ENCODE assay signal across 10 mouse cellular contexts in genomic region chr8:95704538-95704937, GRCm38 (mm10). TPM values are rescaled to one million over a fixed set of nuclear protein-coding genes. Genes with fewer than 3 reads are reported as not detected.
DNase-seq lines count a peak whose midpoint lies in the region; ATAC-seq and TF ChIP-seq lines count a peak whose summit lies in the region.
"Had no signal": no experiment of that assay in that cellular context is flagged by ENCODE, and none has a peak within 500 bp of the region (broad histone marks: within the 10 kb centered on the region; RNA-seq: fewer than 3 reads in every experiment).

No protein-coding gene starts in this region.

- peaks cover 25% of the 10 kb centered on the region for H3K4me1 ChIP-seq in cerebellum, adult 2 months (ENCODE audit: control insufficient read depth, insufficient read depth, low read length)
- peaks cover 9% of the 10 kb centered on the region; the same call in 1 of the 2 replicates for H3K4me1 ChIP-seq in heart, postnatal 0 days (ENCODE audit: control insufficient read depth, insufficient read depth)
- H3K4me1 ChIP-seq in forebrain, embryonic 14.5 days (ENCODE audit: control insufficient read depth, insufficient read depth, low read length), result peaks cover 10% of the 10 kb centered on the region; the same call in 1 of the 2 replicates
- peaks cover 54% of the 10 kb centered on the region for H3K4me1 ChIP-seq in midbrain, embryonic 13.5 days (replicated peaks)

- peak in 1 of 2 experiments; percentile 47 for DNase-seq in cerebellum, adult 2 months
- DNase-seq in cerebellum, postnatal 10 days, result no peak
- no peak for DNase-seq in heart, postnatal 0 days (ENCODE audit: low spot score)
- DNase-seq in heart, postnatal 14 days, result no peak
- no peak for DNase-seq in forebrain, embryonic 14.5 days (ENCODE audit: low spot score)
- no peak for DNase-seq in thymus, adult 18-20 months
- no peak for DNase-seq in adrenal gland, adult 2 months

- H3K9ac ChIP-seq in heart, postnatal 0 days (replicated peaks; ENCODE audit: low read depth, low read length), result peak overlapping the region; percentile 90
- peak overlapping the region; percentile 62; the same call in 1 of the 2 replicates for H3K9ac ChIP-seq in forebrain, embryonic 14.5 days (ENCODE audit: low read length)
- H3K9ac ChIP-seq in midbrain, embryonic 13.5 days (replicated peaks), result peak overlapping the region; percentile 88

- intact Hi-C loops in heart, postnatal 14 days (cut with DNase I), result no loop called here

- no peak for TF ChIP-seq EP300 in heart, postnatal 0 days (IDR thresholded peaks at IDR 0.05; ENCODE audit: low read depth)

- peak overlapping the region; percentile 93 for H3K27ac ChIP-seq in cerebellum, adult 2 months (ENCODE audit: insufficient read depth, low read length)
- H3K27ac ChIP-seq in heart, postnatal 0 days (ENCODE audit: low read depth), result peak overlapping the region; percentile 94
- H3K27ac ChIP-seq in forebrain, embryonic 14.5 days (ENCODE audit: low read depth, low read length), result no peak overlapping the region
- no peak overlapping the region for H3K27ac ChIP-seq in midbrain, embryonic 13.5 days
- H3K27ac ChIP-seq: kidney, embryonic 15.5 days had no signal

- 38% methylated on average over 3 of the region's 3 CpGs for WGBS in cerebellum, adult 2 months
- 55% methylated on average over 3 of the region's 3 CpGs for WGBS in heart, postnatal 0 days
- 93% methylated on average over 3 of the region's 3 CpGs for WGBS in forebrain, embryonic 14.5 days
- 94% methylated on average over 3 of the region's 3 CpGs for WGBS in midbrain, embryonic 13.5 days

- H3K9me3 ChIP-seq in heart, postnatal 0 days (replicated peaks; ENCODE audit: control insufficient read depth, low read length), result no peaks in the 10 kb centered on the region
- no peaks in the 10 kb centered on the region for H3K9me3 ChIP-seq in forebrain, embryonic 14.5 days (replicated peaks; ENCODE audit: control insufficient read depth, low read length)
- no peaks in the 10 kb centered on the region for H3K9me3 ChIP-seq in midbrain, embryonic 13.5 days
- H3K9me3 ChIP-seq: G1E; kidney, embryonic 15.5 days had no signal

- peak overlapping the region; percentile 98 for H3K4me3 ChIP-seq in cerebellum, adult 2 months (replicated peaks; ENCODE audit: insufficient read depth, low read depth, low read length)
- peak overlapping the region; percentile 86 for H3K4me3 ChIP-seq in heart, postnatal 0 days (ENCODE audit: low read depth, low read length)
- H3K4me3 ChIP-seq in forebrain, embryonic 14.5 days (ENCODE audit: low read depth, low read length), result no peak overlapping the region
- H3K4me3 ChIP-seq in midbrain, embryonic 13.5 days (replicated peaks), result peak overlapping the region; percentile 84

- H3K27me3 ChIP-seq in cerebellum, adult 2 months (ENCODE audit: control insufficient read depth, insufficient read depth, low read length), result no peaks in the 10 kb centered on the region
- H3K27me3 ChIP-seq in heart, postnatal 0 days (ENCODE audit: control insufficient read depth, insufficient read depth, low read length), result no peaks in the 10 kb centered on the region
- no peaks in the 10 kb centered on the region for H3K27me3 ChIP-seq in forebrain, embryonic 14.5 days (replicated peaks; ENCODE audit: control insufficient read depth, insufficient read depth, low read length)
- peaks cover 3% of the 10 kb centered on the region; the same call in 1 of the 2 replicates for H3K27me3 ChIP-seq in midbrain, embryonic 13.5 days

- ATAC-seq in heart, postnatal 0 days (ENCODE audit: insufficient read depth, low read depth), result no peak
- no peak for ATAC-seq in forebrain, embryonic 14.5 days
- no peak for ATAC-seq in midbrain, embryonic 13.5 days

- no peak for TF ChIP-seq POLR2A in cerebellum, adult 2 months (IDR thresholded peaks at IDR 0.05; ENCODE audit: borderline replicate concordance, insufficient read depth, low read length)

- no peak for TF ChIP-seq CTCF in cerebellum, adult 2 months (IDR thresholded peaks at IDR 0.05; ENCODE audit: borderline replicate concordance, insufficient read depth, low read depth, low read length)
- no peak for TF ChIP-seq CTCF in heart, postnatal 0 days (IDR thresholded peaks at IDR 0.05; ENCODE audit: low read depth)

- peaks cover 39% of the 10 kb centered on the region for H3K36me3 ChIP-seq in heart, postnatal 0 days (replicated peaks; ENCODE audit: control insufficient read depth, insufficient read depth, low read length)
- H3K36me3 ChIP-seq in forebrain, embryonic 14.5 days (ENCODE audit: control insufficient read depth, insufficient read depth, low read length), result peaks cover 29% of the 10 kb centered on the region
- peaks cover 35% of the 10 kb centered on the region for H3K36me3 ChIP-seq in midbrain, embryonic 13.5 days
- H3K36me3 ChIP-seq: G1E; kidney, embryonic 15.5 days had no signal

- peak overlapping the region; percentile 92 for H3K4me2 ChIP-seq in heart, postnatal 0 days (ENCODE audit: low read depth, low read length)
- peak overlapping the region; percentile 90 for H3K4me2 ChIP-seq in forebrain, embryonic 14.5 days (ENCODE audit: low read length)
- peak overlapping the region; percentile 96 for H3K4me2 ChIP-seq in midbrain, embryonic 13.5 days (replicated peaks)

RNA-seq across cellular contexts. Expression of gene Setd6, which starts 11.1 kb away (rescaled TPM):
- 26.7 and 27.8 TPM in 2 replicates for polyA plus RNA-seq in cerebellum, adult 2 months (2012; rRNA removed)
- 13.7 and 20.2 TPM in 2 replicates for total RNA-seq in heart, postnatal 0 days (2014; rRNA removed; ENCODE audit: low replicate concordance)
- polyA plus RNA-seq in heart, postnatal 0 days (2015; fragmentation: Nextera tagmentation; extraction: Ambion mirVana), result 10.7 and 12.8 TPM in 2 replicates
- total RNA-seq in heart, postnatal 14 days (2021), result 10 to 100 TPM in 1 of 2 experiments, 1 to 10 TPM in 1; 8.5 to 11.6 TPM
- polyA plus RNA-seq in forebrain, embryonic 14.5 days (2014; fragmentation: Nextera tagmentation; extraction: Ambion mirVana), result 26.0 and 26.2 TPM in 2 replicates
- 22.1 and 23.6 TPM in 2 replicates for polyA plus RNA-seq in midbrain, embryonic 13.5 days (2015; fragmentation: Nextera tagmentation; extraction: Ambion mirVana)
- total RNA-seq in adrenal gland, adult 2 months (2021), result 10 to 100 TPM; 28.9 to 39.7 TPM
- polyA plus RNA-seq in adrenal gland, adult 2 months (2012; rRNA removed), result 15.3 and 16.3 TPM in 2 replicates

RNA-seq across cellular contexts. Expression of gene Ndrg4, which starts 27.8 kb away (rescaled TPM):
- polyA plus RNA-seq in cerebellum, adult 2 months (2012; rRNA removed), result 1,847 and 1,940 TPM in 2 replicates
- 563 and 621 TPM in 2 replicates for total RNA-seq in heart, postnatal 0 days (2014; rRNA removed; ENCODE audit: low replicate concordance)
- 382 and 425 TPM in 2 replicates for polyA plus RNA-seq in heart, postnatal 0 days (2015; fragmentation: Nextera tagmentation; extraction: Ambion mirVana)
- 100 to 1,000 TPM; 314 to 320 TPM for total RNA-seq in heart, postnatal 14 days (2021)
- polyA plus RNA-seq in forebrain, embryonic 14.5 days (2014; fragmentation: Nextera tagmentation; extraction: Ambion mirVana), result 154 and 209 TPM in 2 replicates
- 159 and 168 TPM in 2 replicates for polyA plus RNA-seq in midbrain, embryonic 13.5 days (2015; fragmentation: Nextera tagmentation; extraction: Ambion mirVana)
- 10 to 100 TPM; 18.5 to 30.1 TPM for total RNA-seq in adrenal gland, adult 2 months (2021)
- polyA plus RNA-seq in adrenal gland, adult 2 months (2012; rRNA removed), result 81.1 and 101 TPM in 2 replicates
- polyA plus RNA-seq: G1E had no signal

Comparison
In these comparisons a context has a peak if more than half of its experiments do, and no peak if none do; other contexts are left out.
1. H3K27ac ChIP-seq: peak in cerebellum, adult 2 months (single experiment) and heart, postnatal 0 days (single experiment); none in forebrain, embryonic 14.5 days (single experiment) and midbrain, embryonic 13.5 days (single experiment).
2. Peak in every context shown above with its lines, with median percentiles within 50 percentile points of each other: H3K4me2 ChIP-seq and H3K9ac ChIP-seq.